Mouse (Mus musculus) right cerebral cortex, postnatal 10 days (tissue): ENCODE measurements around the gene Edn3.

ENCODE experiments used
- DNase-seq, 2 experiments: peaks; one replicate each; pipeline ENCODE4 v3.0.0; 2021; ENCODE audit warnings: low spot score in 2 of 2

Gene Edn3

GRCm38 (mm10) chr2:174760479-174761121 is at the start of gene Edn3:
Edn3 (plus strand) TSS chr2:174760619.
- no peak for DNase-seq

GRCm38 (mm10) chr2:174712043-174712442 is 48.4 kb upstream of the Edn3 start:
- no peak for DNase-seq

GRCm38 (mm10) chr2:174715938-174716337 is 44.5 kb upstream of the Edn3 start:
- DNase-seq: no peak

- DNase-seq: no peak
Measured at GRCm38 (mm10) chr2:174717857-174718256, 42.6 kb upstream of the Edn3 start.

GRCm38 (mm10) chr2:174727114-174727823 is 33.1 kb upstream of the Edn3 start:
- no peak for DNase-seq

GRCm38 (mm10) chr2:174731939-174732338 is 28.5 kb upstream of the Edn3 start:
- no peak for DNase-seq

GRCm38 (mm10) chr2:174735270-174735669 is 25.1 kb upstream of the Edn3 start:
- DNase-seq: no peak

GRCm38 (mm10) chr2:174747182-174747581 is 13.2 kb upstream of the Edn3 start:
- no peak for DNase-seq

- DNase-seq: no peak
Measured at GRCm38 (mm10) chr2:174748381-174748780, 12.0 kb upstream of the Edn3 start.

GRCm38 (mm10) chr2:174753197-174753596 is 7.2 kb upstream of the Edn3 start:
- no peak for DNase-seq

GRCm38 (mm10) chr2:174754231-174754630 is 6.2 kb upstream of the Edn3 start:
- DNase-seq: no peak

- DNase-seq: no peak
Measured at GRCm38 (mm10) chr2:174759189-174759588, 1.2 kb upstream of the Edn3 start.

GRCm38 (mm10) chr2:174761452-174762101 is 1.2 kb downstream of the Edn3 start:
- no peak for DNase-seq

- DNase-seq: no peak
Measured at GRCm38 (mm10) chr2:174762310-174762709, 1.9 kb downstream of the Edn3 start.

- DNase-seq: no peak
Measured at GRCm38 (mm10) chr2:174768891-174769528, 8.6 kb downstream of the Edn3 start.

- DNase-seq: no peak
Measured at GRCm38 (mm10) chr2:174774177-174775111, 14.0 kb downstream of the Edn3 start.

GRCm38 (mm10) chr2:174782016-174782415 is 21.6 kb downstream of the Edn3 start:
- DNase-seq: no peak

- no peak for DNase-seq
Measured at GRCm38 (mm10) chr2:174782880-174783279, 22.5 kb downstream of the Edn3 start.

GRCm38 (mm10) chr2:174788830-174789229 is 28.4 kb downstream of the Edn3 start:
- no peak for DNase-seq

- no peak for DNase-seq
Measured at GRCm38 (mm10) chr2:174792436-174793125, 32.2 kb downstream of the Edn3 start.

GRCm38 (mm10) chr2:174793181-174793580 is 32.8 kb downstream of the Edn3 start:
- no peak for DNase-seq
